Mouse (Mus musculus) liver, postnatal 0 days (tissue): ENCODE measurements around the gene 2610301B20Rik.

ENCODE experiments used
- CTCF ChIP-seq: sonication (generic); IDR thresholded peaks from 2 replicates; pipeline ENCODE4 v1.5.1; 2016; ENCODE audit warnings: antibody characterized with exemption, low read depth
- EP300 ChIP-seq: IDR thresholded peaks from 2 replicates; pipeline ENCODE4 v1.6.1; 2016; ENCODE audit warnings: antibody characterized with exemption, low read depth, mild to moderate bottlenecking

GRCm38 (mm10) chr4:10873920-10874665 lies at the start of gene 2610301B20Rik:
- TF ChIP-seq CTCF (no peak), EP300 (no peak; the same call in 1 of the 2 replicates)
